Mouse (Mus musculus): Measurements from ENCODE around the gene Gpr12. TPM values are rescaled to one million over a fixed set of nuclear protein-coding genes. Genes with fewer than 3 reads are reported as not detected.

The Gpr12 gene
- polyA plus RNA-seq (2014; fragmentation: Nextera tagmentation; extraction: Ambion mirVana): 0.23 and 0.51 TPM in 2 replicates

DNA sequence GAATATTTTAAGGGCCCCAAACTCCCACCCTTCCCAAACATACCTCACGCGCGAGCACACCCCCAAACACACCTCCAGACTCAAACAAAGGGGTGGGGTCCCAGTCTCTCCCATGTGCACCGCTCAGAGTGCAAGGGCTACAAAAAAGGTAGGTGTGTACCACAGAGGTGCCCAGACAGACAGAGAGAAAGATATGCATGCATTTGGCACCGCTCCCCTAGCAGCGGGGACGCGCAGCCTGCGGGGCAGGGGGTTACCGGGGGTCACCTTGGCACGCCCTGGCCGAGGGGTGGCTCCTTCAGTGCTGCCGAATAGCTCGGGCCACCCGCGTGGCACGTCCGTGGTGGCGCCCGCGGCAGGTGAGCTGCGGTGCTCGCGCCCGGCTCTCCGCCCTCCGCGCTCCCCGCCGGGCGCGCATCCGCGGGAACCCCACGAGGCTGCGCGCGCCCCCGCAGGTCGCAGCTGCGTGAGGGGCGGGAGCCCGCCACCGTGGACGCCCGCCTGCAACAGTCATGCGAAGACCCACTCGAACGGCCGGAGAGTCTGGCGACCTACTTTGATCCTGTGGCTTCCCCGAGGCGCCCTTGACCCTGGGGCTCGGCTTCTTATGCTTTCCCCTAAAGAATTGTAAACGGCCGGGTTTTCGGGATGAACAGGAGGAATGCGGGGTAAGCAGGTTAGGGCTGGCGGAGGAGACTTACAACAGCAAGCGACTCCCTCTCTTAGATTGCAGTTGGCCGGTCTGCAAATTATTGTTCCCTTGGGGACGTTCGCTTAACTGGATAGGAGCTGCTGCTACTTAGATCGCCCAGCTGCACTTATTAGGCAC lies at the start of gene Gpr12:
Gene Gpr12, minus strand, starts transcription at position 762 of the 829 bp plus-strand sequence.
- peaks cover 20% of the 10 kb centered on the region for H3K27me3 ChIP-seq (ENCODE audit: control insufficient read depth, insufficient read depth, low read length)
- peak within 1 kb of the TSS; percentile 99 for H3K4me2 ChIP-seq (replicated peaks; ENCODE audit: low read depth, low read length)
- no peaks in the 10 kb centered on the region for H3K9me3 ChIP-seq (ENCODE audit: control insufficient read depth, low read length)
- peaks cover 12% of the 10 kb centered on the region for H3K4me1 ChIP-seq (ENCODE audit: control insufficient read depth, insufficient read depth, low read length)
- no peaks in the 10 kb centered on the region for H3K36me3 ChIP-seq (ENCODE audit: control insufficient read depth, insufficient read depth, low read length)
- WGBS: under 1% methylated on average over 50 of the region's 64 CpGs
- peak within 1 kb of the TSS; percentile 51 for H3K9ac ChIP-seq (ENCODE audit: low read depth, low read length)
- no peak within 1 kb of the TSS for H3K27ac ChIP-seq (ENCODE audit: low read depth, low read length)
- ATAC-seq (ENCODE audit: low FRiP score, low TSS enrichment): peak; percentile 75
- H3K4me3 ChIP-seq (ENCODE audit: low read length): peak within 1 kb of the TSS; percentile 50

DNA sequence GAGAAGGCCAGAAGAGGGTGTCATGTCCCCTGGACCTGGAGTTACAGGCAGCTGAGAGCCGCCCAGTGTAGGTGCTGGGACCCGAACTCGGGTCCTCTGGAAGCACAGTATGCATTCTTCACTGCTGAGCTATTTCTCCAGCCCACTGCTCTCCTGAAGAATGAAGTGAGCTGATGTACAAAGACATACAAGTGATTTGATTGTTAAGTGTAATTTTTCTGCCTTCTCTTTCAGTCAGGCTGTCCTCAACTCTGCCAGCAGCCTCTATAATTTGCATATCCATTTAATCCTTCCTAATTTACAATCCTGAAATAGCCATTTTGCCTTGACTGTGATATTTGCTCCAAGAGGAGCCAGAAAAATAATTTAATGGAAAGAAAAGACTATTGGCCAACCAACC lies 46.6 kb upstream of the Gpr12 start:
- H3K4me2 ChIP-seq (replicated peaks; ENCODE audit: low read depth, low read length): no peak overlapping the region
- H3K36me3 ChIP-seq (ENCODE audit: control insufficient read depth, insufficient read depth, low read length): no peaks in the 10 kb centered on the region
- 85% methylated on average over 3 of the region's 3 CpGs for WGBS
- no peak overlapping the region for H3K27ac ChIP-seq (ENCODE audit: low read depth, low read length)
- H3K9me3 ChIP-seq (ENCODE audit: control insufficient read depth, low read length): no peaks in the 10 kb centered on the region
- H3K4me3 ChIP-seq (ENCODE audit: low read length): no peak overlapping the region
- no peak for ATAC-seq (ENCODE audit: low FRiP score, low TSS enrichment)
- no peaks in the 10 kb centered on the region for H3K27me3 ChIP-seq (ENCODE audit: control insufficient read depth, insufficient read depth, low read length)
- H3K9ac ChIP-seq (ENCODE audit: low read depth, low read length): no peak overlapping the region
- no peaks in the 10 kb centered on the region for H3K4me1 ChIP-seq (ENCODE audit: control insufficient read depth, insufficient read depth, low read length)

DNA sequence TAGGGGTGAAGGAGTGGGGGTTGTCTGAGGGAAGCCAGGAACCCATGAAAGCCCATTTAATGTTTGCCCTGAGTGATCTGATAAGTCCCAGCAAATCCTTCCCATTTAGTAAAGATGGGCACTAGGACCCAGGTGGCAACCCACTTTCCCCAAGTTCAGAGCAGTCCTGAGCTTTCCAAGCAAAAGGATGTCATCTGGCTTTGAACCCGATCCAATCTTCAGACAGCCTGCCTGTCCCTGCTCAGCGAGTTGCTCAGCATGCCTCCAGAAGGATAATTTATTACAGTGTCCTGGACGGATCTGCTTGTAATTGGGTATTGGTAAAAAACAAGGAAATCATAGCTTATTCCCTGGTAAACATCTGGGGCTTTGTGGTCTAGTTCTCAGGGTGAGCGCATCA lies 45.9 kb upstream of the Gpr12 start:
- H3K27ac ChIP-seq (ENCODE audit: low read depth, low read length): no peak overlapping the region
- 20% methylated on average over 4 of the region's 4 CpGs for WGBS
- H3K4me1 ChIP-seq (ENCODE audit: control insufficient read depth, insufficient read depth, low read length): no peaks in the 10 kb centered on the region
- H3K9ac ChIP-seq (ENCODE audit: low read depth, low read length): no peak overlapping the region
- H3K27me3 ChIP-seq (ENCODE audit: control insufficient read depth, insufficient read depth, low read length): no peaks in the 10 kb centered on the region
- H3K36me3 ChIP-seq (ENCODE audit: control insufficient read depth, insufficient read depth, low read length): no peaks in the 10 kb centered on the region
- H3K4me2 ChIP-seq (replicated peaks; ENCODE audit: low read depth, low read length): no peak overlapping the region
- H3K4me3 ChIP-seq (ENCODE audit: low read length): no peak overlapping the region
- ATAC-seq (ENCODE audit: low FRiP score, low TSS enrichment): no peak
- H3K9me3 ChIP-seq (ENCODE audit: control insufficient read depth, low read length): no peaks in the 10 kb centered on the region

DNA sequence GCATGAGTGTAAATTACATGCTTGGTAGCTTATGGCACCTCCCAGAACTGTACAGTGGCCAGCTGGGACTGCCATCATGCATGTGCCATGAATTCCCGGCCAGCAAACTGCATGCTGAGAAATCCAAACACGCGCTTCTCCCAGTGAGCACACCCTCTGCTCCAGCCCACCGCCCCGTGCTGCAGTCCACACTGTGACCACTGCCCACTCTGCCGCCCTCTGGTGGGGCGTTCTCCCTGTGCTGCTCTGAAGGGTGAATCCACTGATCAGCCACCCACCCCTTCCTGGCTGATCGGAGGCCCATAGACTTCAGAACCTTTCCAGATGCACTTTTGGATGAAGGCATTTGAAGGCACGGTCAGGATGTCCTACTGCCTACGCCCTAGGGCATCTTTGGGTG lies 44.6 kb upstream of the Gpr12 start:
- no peaks in the 10 kb centered on the region for H3K9me3 ChIP-seq (ENCODE audit: control insufficient read depth, low read length)
- H3K4me1 ChIP-seq (ENCODE audit: control insufficient read depth, insufficient read depth, low read length): no peaks in the 10 kb centered on the region
- no peak overlapping the region for H3K4me2 ChIP-seq (replicated peaks; ENCODE audit: low read depth, low read length)
- H3K9ac ChIP-seq (ENCODE audit: low read depth, low read length): no peak overlapping the region
- H3K4me3 ChIP-seq (ENCODE audit: low read length): no peak overlapping the region
- no peaks in the 10 kb centered on the region for H3K27me3 ChIP-seq (ENCODE audit: control insufficient read depth, insufficient read depth, low read length)
- no peak overlapping the region for H3K27ac ChIP-seq (ENCODE audit: low read depth, low read length)
- ATAC-seq (ENCODE audit: low FRiP score, low TSS enrichment): no peak
- no peaks in the 10 kb centered on the region for H3K36me3 ChIP-seq (ENCODE audit: control insufficient read depth, insufficient read depth, low read length)
- 74% methylated on average over 10 of the region's 10 CpGs for WGBS

DNA sequence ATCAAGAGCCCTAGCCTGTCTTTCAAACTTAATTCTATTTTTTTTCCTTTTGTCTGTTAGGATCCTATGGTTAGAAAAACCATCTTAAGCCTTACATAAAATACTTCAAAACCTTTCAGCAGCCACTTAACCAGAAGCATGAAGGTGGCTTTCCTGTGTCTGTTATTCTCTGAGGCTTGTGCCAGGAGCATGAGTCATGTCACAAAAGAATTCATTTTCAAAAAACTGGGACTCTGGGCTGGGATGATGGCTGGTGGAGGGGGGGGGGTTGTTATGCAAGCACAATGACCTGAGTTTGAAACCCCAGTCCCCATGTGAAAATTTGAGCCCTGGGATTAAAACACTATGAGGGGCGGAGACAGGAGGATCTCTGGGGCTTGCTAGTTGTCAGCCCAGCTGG lies 43.8 kb upstream of the Gpr12 start:
- H3K4me3 ChIP-seq (ENCODE audit: low read length): no peak overlapping the region
- ATAC-seq (ENCODE audit: low FRiP score, low TSS enrichment): no peak
- no peak overlapping the region for H3K4me2 ChIP-seq (replicated peaks; ENCODE audit: low read depth, low read length)
- H3K27me3 ChIP-seq (ENCODE audit: control insufficient read depth, insufficient read depth, low read length): no peaks in the 10 kb centered on the region
- 78% methylated on average over 1 of the region's 1 CpGs for WGBS
- H3K27ac ChIP-seq (ENCODE audit: low read depth, low read length): no peak overlapping the region
- H3K36me3 ChIP-seq (ENCODE audit: control insufficient read depth, insufficient read depth, low read length): no peaks in the 10 kb centered on the region
- H3K9me3 ChIP-seq (ENCODE audit: control insufficient read depth, low read length): no peaks in the 10 kb centered on the region
- H3K4me1 ChIP-seq (ENCODE audit: control insufficient read depth, insufficient read depth, low read length): no peaks in the 10 kb centered on the region
- no peak overlapping the region for H3K9ac ChIP-seq (ENCODE audit: low read depth, low read length)

DNA sequence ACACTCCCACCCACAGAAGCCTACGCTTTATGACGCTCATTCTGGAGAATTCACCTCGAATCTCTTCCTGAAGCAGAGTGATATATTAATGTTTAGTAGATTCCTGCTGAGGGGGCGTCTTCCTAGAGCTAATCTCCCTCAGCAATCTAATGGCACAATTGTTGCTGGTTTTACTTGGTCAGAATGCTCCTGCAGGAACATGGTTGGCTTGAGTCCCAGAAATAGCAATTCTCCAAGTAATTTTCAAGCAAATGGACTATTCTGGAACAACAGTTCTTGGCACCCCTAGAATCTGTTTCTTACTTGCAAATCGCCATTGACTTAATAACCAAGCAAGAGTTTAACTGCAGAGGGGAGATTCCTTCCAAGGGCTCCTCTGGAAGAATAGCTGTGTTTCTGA lies 42.9 kb upstream of the Gpr12 start:
- no peaks in the 10 kb centered on the region for H3K36me3 ChIP-seq (ENCODE audit: control insufficient read depth, insufficient read depth, low read length)
- no peaks in the 10 kb centered on the region for H3K4me1 ChIP-seq (ENCODE audit: control insufficient read depth, insufficient read depth, low read length)
- H3K4me2 ChIP-seq (replicated peaks; ENCODE audit: low read depth, low read length): no peak overlapping the region
- no peaks in the 10 kb centered on the region for H3K9me3 ChIP-seq (ENCODE audit: control insufficient read depth, low read length)
- no peak overlapping the region for H3K9ac ChIP-seq (ENCODE audit: low read depth, low read length)
- WGBS: 41% methylated on average over 5 of the region's 5 CpGs
- no peak overlapping the region for H3K27ac ChIP-seq (ENCODE audit: low read depth, low read length)
- no peak overlapping the region for H3K4me3 ChIP-seq (ENCODE audit: low read length)
- H3K27me3 ChIP-seq (ENCODE audit: control insufficient read depth, insufficient read depth, low read length): no peaks in the 10 kb centered on the region
- ATAC-seq (ENCODE audit: low FRiP score, low TSS enrichment): no peak

DNA sequence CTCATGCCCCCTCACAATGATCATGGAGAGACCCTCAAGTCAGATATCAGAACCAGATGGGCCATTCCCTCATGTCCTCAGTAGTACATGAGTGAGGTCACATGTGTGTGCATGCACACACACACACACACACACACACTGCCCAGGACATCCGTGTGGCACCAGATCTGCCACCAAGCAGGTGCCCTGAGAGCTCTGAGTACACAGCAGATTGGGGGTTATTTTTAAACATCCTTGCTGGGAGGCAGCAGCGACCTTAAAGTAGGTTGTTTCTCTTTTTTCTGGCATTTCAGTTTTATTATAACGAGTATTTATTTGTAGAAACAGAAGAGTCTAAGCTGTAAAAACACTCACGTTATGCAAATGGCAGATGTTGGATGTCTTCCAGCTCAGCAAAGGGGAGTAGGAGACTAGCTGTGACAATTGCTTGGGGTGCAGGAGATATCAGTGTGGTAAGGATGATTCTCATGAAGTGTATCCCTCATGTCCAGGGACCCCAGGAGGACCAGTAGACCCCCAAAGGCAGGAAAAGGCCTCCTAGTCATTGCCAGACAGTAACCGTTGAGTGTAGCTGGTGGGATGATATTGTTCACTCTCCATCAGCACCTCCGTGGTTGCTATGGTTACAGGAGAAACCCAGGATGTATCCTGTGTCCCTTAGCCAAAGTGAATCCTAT lies 40.7 kb upstream of the Gpr12 start:
- H3K9me3 ChIP-seq (ENCODE audit: control insufficient read depth, low read length): no peaks in the 10 kb centered on the region
- ATAC-seq (ENCODE audit: low FRiP score, low TSS enrichment): no peak
- no peaks in the 10 kb centered on the region for H3K36me3 ChIP-seq (ENCODE audit: control insufficient read depth, insufficient read depth, low read length)
- H3K4me1 ChIP-seq (ENCODE audit: control insufficient read depth, insufficient read depth, low read length): no peaks in the 10 kb centered on the region
- H3K4me3 ChIP-seq (ENCODE audit: low read length): no peak overlapping the region
- H3K9ac ChIP-seq (ENCODE audit: low read depth, low read length): no peak overlapping the region
- 65% methylated on average over 6 of the region's 6 CpGs for WGBS
- no peaks in the 10 kb centered on the region for H3K27me3 ChIP-seq (ENCODE audit: control insufficient read depth, insufficient read depth, low read length)
- H3K4me2 ChIP-seq (replicated peaks; ENCODE audit: low read depth, low read length): no peak overlapping the region
- no peak overlapping the region for H3K27ac ChIP-seq (ENCODE audit: low read depth, low read length)

DNA sequence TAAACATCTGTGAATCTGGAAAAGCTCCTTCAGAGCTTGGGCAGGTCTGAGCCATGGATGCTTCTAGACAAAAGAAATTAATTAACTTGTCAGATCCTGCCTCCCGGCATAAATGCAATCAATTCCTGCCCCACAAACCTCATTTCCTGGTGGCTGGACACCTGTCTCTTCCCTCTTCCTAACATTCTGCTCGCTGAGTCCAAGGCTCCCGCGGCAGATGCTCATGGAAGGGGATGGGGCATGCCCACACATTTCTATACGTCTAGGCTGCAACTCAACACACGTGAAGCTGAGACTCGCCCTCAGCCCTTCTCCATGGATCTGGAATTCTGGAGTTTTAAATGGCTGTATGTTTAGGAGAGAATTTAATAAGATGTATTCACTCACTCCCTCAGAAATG lies 26.8 kb upstream of the Gpr12 start:
- Histone ChIP-seq H3K36me3 (ENCODE audit: control insufficient read depth, insufficient read depth, low read length) (no peaks in the 10 kb centered on the region), H3K9ac (ENCODE audit: low read depth, low read length) (no peak overlapping the region), H3K4me2 (replicated peaks; ENCODE audit: low read depth, low read length) (no peak overlapping the region), H3K27ac (ENCODE audit: low read depth, low read length) (no peak overlapping the region), H3K4me3 (ENCODE audit: low read length) (no peak overlapping the region), H3K4me1 (ENCODE audit: control insufficient read depth, insufficient read depth, low read length) (peaks cover 7% of the 10 kb centered on the region; the same call in 1 of the 2 replicates), H3K27me3 (ENCODE audit: control insufficient read depth, insufficient read depth, low read length) (no peaks in the 10 kb centered on the region), H3K9me3 (ENCODE audit: control insufficient read depth, low read length) (no peaks in the 10 kb centered on the region)
- ATAC-seq (ENCODE audit: low FRiP score, low TSS enrichment): no peak
- 35% methylated on average over 7 of the region's 7 CpGs for WGBS

DNA sequence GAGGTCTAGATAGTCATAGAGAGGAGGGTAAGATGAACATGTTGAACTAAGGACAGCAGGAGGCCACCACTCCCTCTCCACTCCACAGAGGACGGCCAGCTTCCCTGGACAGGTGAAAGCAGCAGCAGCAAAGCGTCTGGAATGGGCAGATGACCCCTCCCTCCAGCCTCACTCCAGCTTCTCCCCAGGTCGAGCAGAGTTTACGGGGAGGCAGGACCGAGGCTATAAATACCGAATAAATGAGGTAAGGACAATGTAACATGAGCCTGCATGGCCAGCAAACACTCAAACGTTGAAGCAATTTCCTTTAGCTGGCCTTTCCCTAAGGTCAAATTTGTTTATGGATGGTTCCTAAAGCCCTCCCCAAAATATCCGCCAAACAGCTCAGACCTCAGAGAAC lies 26.0 kb upstream of the Gpr12 start:
- no peak overlapping the region for H3K4me2 ChIP-seq (replicated peaks; ENCODE audit: low read depth, low read length)
- WGBS: 5% methylated on average over 8 of the region's 8 CpGs
- H3K9me3 ChIP-seq (ENCODE audit: control insufficient read depth, low read length): no peaks in the 10 kb centered on the region
- H3K9ac ChIP-seq (ENCODE audit: low read depth, low read length): no peak overlapping the region
- H3K36me3 ChIP-seq (ENCODE audit: control insufficient read depth, insufficient read depth, low read length): no peaks in the 10 kb centered on the region
- peaks cover 7% of the 10 kb centered on the region; the same call in 1 of the 2 replicates for H3K4me1 ChIP-seq (ENCODE audit: control insufficient read depth, insufficient read depth, low read length)
- H3K4me3 ChIP-seq (ENCODE audit: low read length): no peak overlapping the region
- no peaks in the 10 kb centered on the region for H3K27me3 ChIP-seq (ENCODE audit: control insufficient read depth, insufficient read depth, low read length)
- 0 out of 2 replicates have a peak, but pooled peaks have one; percentile 20 for ATAC-seq (ENCODE audit: low FRiP score, low TSS enrichment)
- H3K27ac ChIP-seq (ENCODE audit: low read depth, low read length): no peak overlapping the region

All from kidney, embryonic 14.5 days (tissue).